Mouse (Mus musculus): ENCODE data around the gene Nck2.
A peak's percentile ranks its signal among the peaks of the same experiment; 100 is the strongest.

Nck2 gene

DNA sequence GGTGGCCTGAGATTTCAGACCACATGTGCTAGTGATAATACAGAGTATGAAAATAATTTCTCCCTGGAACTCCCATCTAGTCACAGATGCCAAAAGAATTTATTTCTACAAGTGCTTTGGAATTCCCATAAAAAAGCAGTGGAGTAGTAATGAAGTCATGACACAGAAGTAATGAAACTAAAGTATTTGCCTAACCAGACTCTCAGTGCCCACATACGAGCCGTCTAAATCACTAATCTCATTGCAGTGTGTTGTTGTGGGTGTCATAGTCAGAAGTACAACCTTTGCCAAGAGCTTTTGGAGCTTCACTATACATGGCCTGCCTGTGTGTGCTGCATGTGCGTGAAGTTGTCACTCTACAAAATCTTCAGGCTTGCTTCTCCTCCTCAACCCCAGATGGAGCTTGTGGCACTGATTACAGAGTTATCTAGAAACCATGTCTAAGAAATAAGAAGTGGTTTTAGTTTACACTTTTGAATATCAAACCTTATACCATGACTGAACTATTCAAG, 130.5 kb downstream of the Nck2 start:
- no peak for DNase-seq (ENCODE audit: low read depth)

DNA sequence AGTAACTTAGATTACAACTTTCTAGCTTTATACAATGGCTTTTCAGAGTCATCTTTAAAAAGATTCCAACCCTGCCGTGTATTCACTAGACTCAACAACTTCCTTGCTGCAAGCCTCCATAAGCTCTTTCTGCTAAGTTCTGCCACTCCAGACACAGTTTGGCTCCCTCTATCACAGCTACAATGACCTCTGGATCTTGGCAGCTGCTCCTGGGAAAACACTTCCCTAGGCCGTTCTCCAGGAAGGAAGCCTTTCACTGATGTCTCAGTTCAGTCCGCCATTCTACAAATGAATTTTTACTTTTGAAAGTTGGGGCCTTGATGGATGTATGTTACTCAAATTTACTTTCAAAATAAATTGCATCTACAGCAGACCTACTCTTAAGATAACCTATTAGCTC, 133.0 kb downstream of the Nck2 start:
- DNase-seq (ENCODE audit: low read depth): no peak

DNA sequence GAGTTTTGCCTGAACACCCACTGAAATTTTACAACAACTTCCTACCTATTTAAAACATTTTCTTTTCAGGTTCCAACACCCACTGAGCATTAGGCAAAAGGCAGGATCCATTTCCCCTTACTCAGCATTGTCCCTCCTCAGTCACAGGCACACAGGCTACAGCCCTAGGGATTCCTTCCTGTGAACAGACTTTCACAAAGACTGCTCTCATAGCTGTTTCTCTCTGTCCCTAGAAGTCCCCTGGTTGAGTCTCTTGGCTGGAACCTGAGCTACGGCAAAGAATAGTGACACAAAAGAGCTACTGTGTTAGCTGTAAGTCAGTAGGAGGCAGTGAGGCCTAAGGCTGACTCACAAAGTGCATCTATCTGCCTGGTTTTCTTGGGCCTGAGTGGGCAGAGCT, 139.2 kb downstream of the Nck2 start:
- DNase-seq (ENCODE audit: low read depth): no peak

DNA sequence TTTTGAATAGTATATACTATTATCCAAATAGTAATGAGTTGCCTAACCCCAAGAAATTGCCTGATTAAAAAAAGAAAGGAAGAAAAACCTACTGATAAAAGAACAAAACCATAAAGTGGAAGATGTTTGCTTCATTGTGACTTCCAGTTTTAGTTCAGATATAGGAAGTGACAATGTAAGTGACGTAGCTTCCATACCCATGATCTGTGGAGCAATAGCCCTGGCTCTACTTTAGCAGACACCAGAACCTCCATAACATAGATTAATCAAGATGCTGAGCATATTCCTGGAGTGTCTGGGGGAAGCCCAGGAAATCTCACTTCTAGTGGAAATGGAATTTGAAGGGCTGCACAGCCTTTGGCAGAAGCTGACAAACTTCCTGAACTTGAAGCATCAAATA, 144.6 kb downstream of the Nck2 start:
- DNase-seq (ENCODE audit: low read depth): no peak

DNA sequence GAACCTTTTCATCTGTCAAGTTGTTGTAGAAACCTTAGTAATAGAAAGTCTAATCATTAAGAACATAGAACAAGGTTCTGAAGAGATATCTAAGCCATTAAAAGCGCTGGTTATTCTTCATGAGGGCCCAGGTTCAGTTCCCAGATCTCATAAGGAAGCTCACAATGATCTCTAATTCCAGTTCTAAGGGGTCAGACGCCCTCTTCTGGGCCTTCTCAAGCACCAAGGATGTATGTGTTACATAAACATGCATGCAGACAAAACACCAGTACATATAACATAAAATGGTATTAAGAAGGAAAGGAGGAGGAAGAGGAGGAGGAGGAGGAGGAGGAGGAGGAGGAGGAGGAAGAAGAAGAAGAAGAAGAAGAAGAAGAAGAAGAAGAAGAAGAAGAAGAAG, 145.5 kb downstream of the Nck2 start:
- no peak for DNase-seq (ENCODE audit: low read depth)

DNA sequence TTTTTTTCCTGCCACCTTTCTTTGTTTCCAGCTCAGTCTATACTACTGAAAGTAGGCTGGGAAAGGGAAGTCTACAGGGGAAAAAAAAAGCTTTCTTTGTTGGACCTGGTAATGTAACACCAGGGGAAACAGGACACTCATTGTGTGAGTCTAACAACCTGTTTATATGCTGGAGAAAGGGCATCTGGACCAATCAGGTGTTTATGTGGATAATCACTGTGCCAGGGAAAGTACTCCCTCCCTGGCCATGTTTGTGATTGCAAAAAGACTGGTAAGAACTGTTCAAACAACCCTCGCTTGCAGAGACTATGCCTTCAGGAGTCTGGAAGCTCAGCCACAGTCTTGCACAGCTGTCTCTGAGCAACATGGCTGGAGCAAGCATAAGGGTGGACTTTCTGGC, 146.3 kb downstream of the Nck2 start:
- no peak for DNase-seq (ENCODE audit: low read depth)

DNA sequence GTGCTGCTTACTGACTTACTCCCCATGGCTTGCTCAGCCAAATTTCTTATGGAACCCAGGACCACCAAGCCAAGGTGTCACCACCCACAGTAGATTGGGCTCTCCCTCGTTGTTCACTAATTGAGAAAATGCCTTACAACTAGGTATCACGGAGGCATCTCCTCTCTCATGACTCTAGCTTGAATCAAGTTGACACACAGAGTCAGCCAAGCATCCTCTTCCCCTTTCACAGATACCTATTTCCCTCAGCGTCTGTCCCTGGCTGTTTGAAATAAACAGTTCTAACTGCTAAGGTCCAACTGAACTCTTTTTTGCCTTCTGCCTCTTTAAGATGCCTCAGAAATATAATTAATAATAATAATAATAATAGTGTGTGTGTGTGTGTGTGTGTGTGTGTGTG, 148.7 kb downstream of the Nck2 start:
- DNase-seq (ENCODE audit: low read depth): no peak

DNA sequence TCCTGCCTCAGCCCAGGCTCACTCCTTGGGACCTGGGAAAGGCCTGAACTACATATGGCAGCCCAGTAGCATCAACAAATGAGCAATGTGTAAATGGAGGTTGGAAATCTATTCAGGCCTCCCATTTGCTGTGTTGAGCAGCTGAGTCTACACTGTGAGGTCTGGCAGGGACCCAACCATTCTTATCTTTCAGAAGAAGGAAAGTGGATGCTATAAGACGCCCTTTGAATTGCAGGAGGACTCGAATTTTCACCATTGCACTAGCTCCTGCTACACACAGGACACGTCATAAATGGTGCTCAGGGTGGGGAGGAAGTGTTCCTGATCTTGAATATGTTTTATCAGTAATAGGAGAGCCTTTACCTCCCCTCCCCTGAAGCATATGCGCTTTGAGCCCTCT, 150.4 kb downstream of the Nck2 start:
- DNase-seq (ENCODE audit: low read depth): no peak

DNA sequence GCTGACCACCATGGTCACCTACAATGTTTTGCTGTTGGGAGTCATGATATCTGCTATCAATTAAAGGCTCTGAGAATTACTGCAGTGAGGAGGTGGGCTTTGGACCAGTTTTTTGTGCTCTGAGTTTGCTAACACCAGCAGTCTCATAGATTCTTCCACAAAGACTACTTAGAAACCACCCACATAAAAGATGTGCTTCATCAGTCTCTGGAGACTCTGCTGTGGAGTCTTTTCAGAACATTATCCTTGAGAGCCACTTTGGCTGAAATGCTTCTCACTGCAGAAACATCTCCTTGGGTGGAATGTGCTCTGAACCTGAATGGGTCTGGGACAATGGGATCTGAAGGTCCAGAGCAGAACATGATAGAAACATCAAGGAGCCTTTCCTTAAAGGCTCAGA, 153.4 kb downstream of the Nck2 start:
- no peak for DNase-seq (ENCODE audit: low read depth)

DNA sequence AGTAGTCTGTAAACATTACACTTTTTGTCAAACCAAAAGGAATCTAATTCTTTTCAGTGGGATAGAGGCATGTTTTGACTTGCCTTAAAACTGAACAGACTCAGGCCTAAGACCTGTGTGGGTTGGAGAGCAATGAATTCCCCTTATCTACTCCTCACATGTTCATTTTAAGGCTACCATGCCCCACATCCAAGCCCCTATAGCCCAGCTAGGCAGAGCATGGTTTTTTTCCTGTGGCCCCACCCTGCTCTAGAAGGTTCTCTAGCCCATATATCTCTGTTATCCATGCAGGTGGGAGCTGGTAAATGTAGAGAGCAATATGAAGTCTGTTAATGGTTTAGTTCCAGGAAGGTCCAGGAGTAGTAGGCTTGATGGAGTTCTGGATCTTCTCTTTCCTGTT, 155.1 kb downstream of the Nck2 start:
- peak; percentile 23 for DNase-seq (ENCODE audit: low read depth)

DNA sequence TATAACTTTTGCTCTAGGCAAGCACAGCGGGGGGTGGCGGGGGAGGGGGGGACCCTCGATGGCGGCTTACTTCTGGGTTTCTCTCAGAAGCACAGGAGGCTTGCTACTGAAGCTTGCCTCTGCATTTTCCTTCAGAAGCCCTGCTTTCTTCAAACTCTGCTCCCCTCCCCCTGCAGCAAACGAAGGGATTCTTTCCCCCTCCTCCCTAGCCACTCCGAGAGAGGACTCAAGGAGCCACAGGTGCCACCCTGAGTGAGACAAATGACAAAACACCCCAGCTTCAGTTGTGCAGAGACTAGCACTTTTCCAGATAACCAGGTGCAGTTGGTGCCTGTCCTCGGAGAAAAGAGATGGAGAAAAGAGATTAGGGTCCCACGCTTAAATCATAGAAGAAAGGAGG, 156.7 kb downstream of the Nck2 start:
- DNase-seq (ENCODE audit: low read depth): no peak

DNA sequence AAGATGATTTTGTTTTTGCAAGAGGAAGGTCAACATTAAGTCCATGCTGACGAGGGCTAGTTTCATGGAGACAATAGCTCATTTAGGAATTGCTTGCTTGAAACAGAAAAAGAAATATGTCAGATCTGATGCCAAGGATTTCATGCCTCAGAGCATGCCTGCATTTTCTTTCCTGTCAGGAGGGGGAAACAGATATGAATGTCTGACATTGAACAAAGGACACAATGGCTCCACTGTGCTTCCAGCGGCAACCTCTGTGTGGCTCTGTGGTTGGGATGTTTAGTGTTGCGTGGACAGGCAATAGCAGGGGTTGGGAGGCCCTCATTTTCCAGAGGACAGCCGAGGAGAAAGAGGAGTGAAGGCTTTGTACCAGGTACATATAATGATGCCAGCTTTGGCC, 171.6 kb downstream of the Nck2 start:
- no peak for DNase-seq (ENCODE audit: low read depth)

All from c-Kit-positive CD71-positive TER-119-negative erythroid progenitor cells, embryonic 14.5 days (primary cell).